Mouse (Mus musculus): Measurements from ENCODE around the gene Sln.

The Sln gene

GRCm38 (mm10) chr9:53849864-53850263 is at the start of gene Sln:
Gene Sln (plus strand): TSS chr9:53850164.
- no peak for DNase-seq

- no peak for DNase-seq
Measured at GRCm38 (mm10) chr9:53802921-53803320, 47.0 kb upstream of the Sln start.

- DNase-seq = no peak
Measured at GRCm38 (mm10) chr9:53806496-53807086, 43.4 kb upstream of the Sln start.

- DNase-seq = no peak
Measured at GRCm38 (mm10) chr9:53813418-53813817, 36.5 kb upstream of the Sln start.

- peak in 1 of 2 experiments; percentile 59 for DNase-seq
Measured at GRCm38 (mm10) chr9:53818760-53819159, 31.2 kb upstream of the Sln start.

GRCm38 (mm10) chr9:53825318-53825717 is 24.6 kb upstream of the Sln start:
- peak in 1 of 2 experiments; percentile 5 for DNase-seq

GRCm38 (mm10) chr9:53829081-53829865 is 20.7 kb upstream of the Sln start:
- DNase-seq = peak in 1 of 2 experiments; percentile 34

GRCm38 (mm10) chr9:53829866-53830209 is 20.1 kb upstream of the Sln start:
- no peak for DNase-seq

GRCm38 (mm10) chr9:53835039-53835438 is 14.9 kb upstream of the Sln start:
- DNase-seq = no peak

- no peak for DNase-seq
Measured at GRCm38 (mm10) chr9:53835976-53836375, 14.0 kb upstream of the Sln start.

- no peak for DNase-seq
Measured at GRCm38 (mm10) chr9:53838816-53839215, 11.1 kb upstream of the Sln start.

GRCm38 (mm10) chr9:53848548-53848947 is 1.4 kb upstream of the Sln start:
- no peak for DNase-seq

- no peak for DNase-seq
Measured at GRCm38 (mm10) chr9:53852158-53852557, 2.2 kb downstream of the Sln start.

- no peak for DNase-seq
Measured at GRCm38 (mm10) chr9:53853672-53854071, 3.7 kb downstream of the Sln start.

GRCm38 (mm10) chr9:53854525-53854924 is 4.6 kb downstream of the Sln start:
- no peak for DNase-seq

- DNase-seq = no peak
Measured at GRCm38 (mm10) chr9:53857864-53858263, 7.9 kb downstream of the Sln start.

GRCm38 (mm10) chr9:53873239-53873638 is 23.3 kb downstream of the Sln start:
- DNase-seq = no peak

- no peak for DNase-seq
Measured at GRCm38 (mm10) chr9:53877423-53877822, 27.5 kb downstream of the Sln start.

GRCm38 (mm10) chr9:53883588-53884280 is 33.8 kb downstream of the Sln start:
- no peak for DNase-seq

- DNase-seq = peak in 1 of 2 experiments; percentile 17
Measured at GRCm38 (mm10) chr9:53890075-53890474, 40.1 kb downstream of the Sln start.

- no peak for DNase-seq
Measured at GRCm38 (mm10) chr9:53895827-53896226, 45.9 kb downstream of the Sln start.

- no peak for DNase-seq
Measured at GRCm38 (mm10) chr9:53899836-53900235, 49.9 kb downstream of the Sln start.

- no peak for DNase-seq
Measured at GRCm38 (mm10) chr9:53903215-53903842, 53.4 kb downstream of the Sln start.
